ENCODE assay signal across 20 mouse cellular contexts in the genomic region with DNA sequence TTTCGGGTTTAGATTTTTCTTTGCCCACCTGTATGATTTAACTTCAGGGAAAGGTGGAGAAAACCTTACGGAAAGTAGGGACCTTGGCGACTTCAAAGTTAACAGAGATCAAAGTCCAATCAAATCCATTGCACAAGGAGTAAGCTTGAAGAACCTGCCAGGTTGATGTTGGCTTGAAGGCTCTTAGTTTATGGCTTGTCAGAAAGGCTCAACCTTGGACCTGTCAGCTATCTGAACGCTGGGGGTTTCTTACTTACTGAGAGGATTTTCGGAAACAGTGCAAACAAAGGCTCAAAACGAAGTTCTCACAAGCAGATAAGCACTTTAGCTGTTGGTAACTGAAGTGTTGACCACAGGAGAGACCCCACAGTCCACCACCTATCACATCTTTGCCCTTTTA. TPM values are rescaled to one million over a fixed set of nuclear protein-coding genes. Genes with fewer than 3 reads are reported as not detected.
A peak's percentile ranks its signal among the peaks of the same experiment; 100 is the strongest.
DNase-seq lines count a peak whose midpoint lies in the region; ATAC-seq lines count a peak whose summit lies in the region.
"Had no signal": no experiment of that assay in that cellular context is flagged by ENCODE, and none has a peak within 500 bp of the region (broad histone marks: within the 10 kb centered on the region; RNA-seq: fewer than 3 reads in every experiment).

No protein-coding gene starts in this region.

- ATAC-seq in midbrain, embryonic 11.5 days (ENCODE audit: low FRiP score): no peak
- no peak for ATAC-seq in midbrain, embryonic 16.5 days
- peak; percentile 81; the same call in 1 of the 2 replicates for ATAC-seq in intestine, embryonic 16.5 days
- ATAC-seq: forebrain, embryonic 14.5 days; forebrain, embryonic 16.5 days had no signal

- H3K4me1 ChIP-seq in midbrain, embryonic 11.5 days (ENCODE audit: control insufficient read depth, insufficient read depth, low read length): no peaks in the 10 kb centered on the region
- no peaks in the 10 kb centered on the region for H3K4me1 ChIP-seq in midbrain, embryonic 16.5 days (ENCODE audit: control insufficient read depth, insufficient read depth, low read length)
- peaks cover 3% of the 10 kb centered on the region; the same call in 1 of the 2 replicates for H3K4me1 ChIP-seq in intestine, embryonic 16.5 days (ENCODE audit: control insufficient read depth, insufficient read depth, low read length)
- H3K4me1 ChIP-seq: embryonic facial prominence, embryonic 13.5 days; forebrain, embryonic 10.5 days; forebrain, embryonic 12.5 days had no signal

- 70% methylated on average over 6 of the region's 6 CpGs for WGBS in midbrain, embryonic 11.5 days
- WGBS in midbrain, embryonic 16.5 days: 71% methylated on average over 6 of the region's 6 CpGs
- 47% methylated on average over 6 of the region's 6 CpGs for WGBS in intestine, embryonic 16.5 days

- no peak overlapping the region for H3K27ac ChIP-seq in midbrain, embryonic 11.5 days (ENCODE audit: low read depth, low read length)
- H3K27ac ChIP-seq in midbrain, embryonic 16.5 days (ENCODE audit: low read length): no peak overlapping the region
- no peak overlapping the region for H3K27ac ChIP-seq in intestine, embryonic 16.5 days (ENCODE audit: low read length)
- H3K27ac ChIP-seq: embryonic facial prominence, embryonic 13.5 days; embryonic facial prominence, embryonic 15.5 days; forebrain, embryonic 10.5 days; forebrain, embryonic 12.5 days had no signal

- no peak overlapping the region for H3K4me2 ChIP-seq in midbrain, embryonic 11.5 days
- H3K4me2 ChIP-seq in midbrain, embryonic 16.5 days (ENCODE audit: low read length): no peak overlapping the region
- no peak overlapping the region for H3K4me2 ChIP-seq in intestine, embryonic 16.5 days (ENCODE audit: low read depth, low read length)
- H3K4me2 ChIP-seq: forebrain, embryonic 12.5 days had no signal

- no peak overlapping the region for H3K4me3 ChIP-seq in midbrain, embryonic 11.5 days (ENCODE audit: low read depth, low read length)
- no peak overlapping the region for H3K4me3 ChIP-seq in midbrain, embryonic 16.5 days (ENCODE audit: low read depth, low read length)
- no peak overlapping the region for H3K4me3 ChIP-seq in intestine, embryonic 16.5 days (ENCODE audit: low read length)
- H3K4me3 ChIP-seq: embryonic facial prominence, embryonic 13.5 days; erythroblast, embryonic 14.5 days; forebrain, embryonic 10.5 days; forebrain, embryonic 12.5 days had no signal

- DNase-seq in kidney, adult 9 months: peak; percentile 5
- no peak for DNase-seq in kidney, postnatal 25 days
- peak; percentile 61 for DNase-seq in midbrain, embryonic 11.5 days (ENCODE audit: low spot score, missing footprints)
- DNase-seq in adrenal gland, adult 18-20 months (ENCODE audit: low spot score in 2 of 2): no peak
- no peak for DNase-seq in c-Kit-positive CD71-positive TER-119-positive erythroid progenitor cells, embryonic 14.5 days (ENCODE audit: low spot score)
- DNase-seq: cerebellum, adult 11 months; cerebellum, adult 18-20 months; cerebellum, adult 8-10 months; cerebellum, adult 9-11 months; cerebellum, postnatal 36 days had no signal

- H3K9me3 ChIP-seq in midbrain, embryonic 11.5 days (ENCODE audit: control insufficient read depth, low read length): no peaks in the 10 kb centered on the region
- no peaks in the 10 kb centered on the region for H3K9me3 ChIP-seq in midbrain, embryonic 16.5 days (replicated peaks; ENCODE audit: control insufficient read depth, low read length, poor library complexity, severe bottlenecking)
- no peaks in the 10 kb centered on the region for H3K9me3 ChIP-seq in intestine, embryonic 16.5 days (ENCODE audit: control insufficient read depth, low read length)
- H3K9me3 ChIP-seq: embryonic facial prominence, embryonic 13.5 days; embryonic facial prominence, embryonic 15.5 days; forebrain, embryonic 10.5 days; forebrain, embryonic 12.5 days had no signal

- no peaks in the 10 kb centered on the region for H3K27me3 ChIP-seq in midbrain, embryonic 11.5 days (ENCODE audit: control insufficient read depth, insufficient read depth, low read length)
- no peaks in the 10 kb centered on the region for H3K27me3 ChIP-seq in midbrain, embryonic 16.5 days (ENCODE audit: control insufficient read depth, insufficient read depth, low read depth, low read length)
- no peaks in the 10 kb centered on the region for H3K27me3 ChIP-seq in intestine, embryonic 16.5 days (replicated peaks; ENCODE audit: control insufficient read depth, insufficient read depth, low read length)
- H3K27me3 ChIP-seq: embryonic facial prominence, embryonic 15.5 days; forebrain, embryonic 12.5 days had no signal

- no peak overlapping the region for H3K9ac ChIP-seq in midbrain, embryonic 11.5 days (ENCODE audit: low read length)
- H3K9ac ChIP-seq in midbrain, embryonic 16.5 days (ENCODE audit: low read depth, low read length): no peak overlapping the region
- H3K9ac ChIP-seq in intestine, embryonic 16.5 days (ENCODE audit: low read depth, low read length): no peak overlapping the region
- H3K9ac ChIP-seq: embryonic facial prominence, embryonic 13.5 days; embryonic facial prominence, embryonic 15.5 days; forebrain, embryonic 12.5 days had no signal

- no peaks in the 10 kb centered on the region for H3K36me3 ChIP-seq in midbrain, embryonic 11.5 days (ENCODE audit: control insufficient read depth, insufficient read depth, low read length)
- H3K36me3 ChIP-seq in midbrain, embryonic 16.5 days (ENCODE audit: control insufficient read depth, insufficient read depth, low read length): no peaks in the 10 kb centered on the region
- H3K36me3 ChIP-seq in intestine, embryonic 16.5 days (ENCODE audit: control insufficient read depth, insufficient read depth, low read length): no peaks in the 10 kb centered on the region
- H3K36me3 ChIP-seq: embryonic facial prominence, embryonic 13.5 days; embryonic facial prominence, embryonic 15.5 days; forebrain, embryonic 10.5 days; forebrain, embryonic 12.5 days had no signal

RNA-seq across cellular contexts. Expression of a gene that starts 11.4 kb away (rescaled TPM):
- polyA plus RNA-seq in midbrain, embryonic 11.5 days (2014; fragmentation: Nextera tagmentation; extraction: Ambion mirVana): 18.5 and 20.0 TPM in 2 replicates
- polyA plus RNA-seq in midbrain, embryonic 16.5 days (2015; fragmentation: Nextera tagmentation; extraction: Ambion mirVana): 1.7 and 2.7 TPM in 2 replicates
- 9.0 and 13.8 TPM in 2 replicates for polyA plus RNA-seq in intestine, embryonic 16.5 days (2015; fragmentation: Nextera tagmentation; extraction: Ambion mirVana)
- total RNA-seq in adrenal gland, adult 18-20 months (2021): under 1 TPM in 1 of 2 experiments, not detected in 1; 0.51 TPM
- polyA plus RNA-seq: C2C12 had no signal

Comparison
In these comparisons a context has a peak if more than half of its experiments do, and no peak if none do; other contexts are left out.
1. DNase-seq: peak in kidney, adult 9 months (single experiment) and midbrain, embryonic 11.5 days (single experiment); none in kidney, postnatal 25 days (0 of 2), adrenal gland, adult 18-20 months (0 of 2) and c-Kit-positive CD71-positive TER-119-positive erythroid progenitor cells, embryonic 14.5 days (single experiment).